Mouse (Mus musculus): ENCODE data around the gene Dut.

GRCm38 (mm10) chr2:125219268-125219667 is 27.7 kb upstream of the Dut start:
- TF ChIP-seq CTCF (IDR thresholded peaks at IDR 0.05) (no peak), EP300 (IDR thresholded peaks at IDR 0.05) (no peak)
